Mouse (Mus musculus) adrenal gland (tissue): ENCODE measurements around the gene Rbm42.

Experiments
- intact Hi-C: fragments of 180-260 bp; cut with DNase I; formaldehyde crosslinking; loops from one replicate; pipeline ENCODE4 v1.15.1; 2025

Rbm42 gene

DNA sequence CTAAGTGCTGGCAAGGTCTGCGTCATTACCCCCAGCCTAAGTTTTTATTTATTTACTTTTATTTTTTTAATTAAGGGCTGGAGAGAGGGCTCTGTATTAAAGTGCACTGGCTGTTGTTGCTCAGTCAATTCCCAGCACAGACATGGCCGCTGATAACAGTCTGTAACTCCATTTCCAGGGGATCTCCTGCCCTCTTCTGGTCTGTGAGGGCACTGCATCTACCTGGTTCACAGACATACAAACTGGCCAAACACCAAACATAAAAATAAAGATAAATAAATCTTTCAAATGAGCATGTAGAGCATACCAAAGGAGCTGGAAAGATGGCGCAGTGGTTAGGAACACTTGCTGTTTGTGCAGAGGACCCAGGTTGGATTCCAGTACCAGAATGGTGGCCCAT lies 30.9 kb downstream of the Rbm42 start:
- intact Hi-C loops = no loop called here

GRCm38 (mm10) chr7:30618658-30619057 lies 31.5 kb downstream of the Rbm42 start:
- intact Hi-C loops = no loop called here

DNA sequence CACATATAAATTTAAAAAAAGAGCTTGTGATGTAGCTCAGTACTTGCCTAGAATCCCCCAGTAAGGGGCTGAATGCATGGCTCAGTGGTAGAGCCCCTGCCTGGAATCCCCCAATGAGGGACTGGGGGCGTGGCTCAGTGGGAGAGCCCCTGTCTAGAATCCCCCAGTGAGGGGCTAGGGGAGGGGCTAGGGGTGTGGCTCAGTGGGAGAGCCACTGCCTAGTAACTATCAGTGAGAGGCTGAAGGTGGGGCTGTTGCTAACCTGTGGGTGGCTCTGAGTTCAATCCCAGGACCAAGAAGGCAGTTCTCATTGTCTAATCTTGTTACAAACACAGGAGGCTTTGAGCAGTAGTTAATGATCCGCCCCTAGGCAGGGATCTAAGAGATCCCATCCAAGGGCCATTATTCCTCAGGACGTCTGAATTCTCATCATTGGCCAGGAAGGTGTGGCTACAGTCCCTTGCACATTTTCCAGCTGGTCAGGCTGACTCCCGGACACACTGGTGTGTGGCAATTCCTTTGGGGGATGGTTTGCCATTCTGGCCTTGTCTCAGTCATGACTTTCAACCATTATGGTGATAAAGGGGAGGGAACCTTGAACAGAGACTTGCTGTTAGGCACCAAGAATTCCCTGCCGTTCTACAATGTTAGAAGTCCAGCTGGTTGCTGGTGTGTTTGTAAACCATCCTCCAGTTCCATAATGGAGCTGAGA lies 34.9 kb downstream of the Rbm42 start:
- intact Hi-C loops = no loop called here

DNA sequence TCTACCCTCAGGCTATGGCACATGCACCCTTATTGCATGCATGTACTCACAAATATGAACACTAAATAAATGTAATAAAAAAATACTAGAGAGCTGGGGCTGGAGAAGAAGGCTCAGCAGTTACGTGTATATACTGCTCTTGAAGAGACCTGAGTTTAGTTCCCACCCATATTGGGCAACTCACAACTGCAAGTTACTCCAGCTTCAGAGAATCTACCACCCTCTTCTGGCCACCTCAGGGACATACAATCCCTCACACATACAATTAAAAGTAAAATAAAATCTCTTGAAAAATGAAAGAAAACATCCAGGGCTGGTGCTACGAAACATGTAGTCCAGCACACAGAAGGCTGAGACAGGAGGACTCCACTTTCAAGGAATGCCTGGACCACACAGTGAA lies 35.7 kb downstream of the Rbm42 start:
- intact Hi-C loops = no loop called here

DNA sequence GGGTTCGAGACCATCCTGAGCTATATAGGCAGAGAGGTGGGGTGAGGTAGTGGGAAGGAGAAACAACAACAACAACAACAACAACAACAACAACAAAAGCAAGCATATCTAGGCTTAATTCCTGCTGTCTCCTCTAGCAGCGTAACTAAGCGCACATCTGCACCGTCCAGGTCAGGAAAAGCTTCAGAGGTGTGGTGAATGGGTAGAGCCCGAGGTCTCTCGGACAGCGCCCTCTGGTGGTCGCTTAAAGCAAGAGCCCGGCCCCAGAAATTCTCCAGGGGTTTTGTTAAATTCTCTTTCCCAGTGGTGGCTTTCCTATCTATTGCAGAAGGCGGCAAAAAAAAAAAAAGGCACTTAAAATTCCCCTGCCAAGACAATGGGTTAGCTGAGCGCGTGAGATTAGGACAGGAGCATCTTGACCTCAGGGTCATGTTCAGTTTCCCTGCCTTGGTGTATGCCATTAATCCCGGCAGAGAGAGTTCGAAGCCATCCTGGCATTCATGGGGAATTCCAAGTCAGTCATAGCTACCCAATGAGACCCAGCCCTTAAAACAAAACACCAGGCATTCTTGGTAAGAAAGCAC lies 36.5 kb downstream of the Rbm42 start:
- intact Hi-C loops = loop anchor here (2.0 kb wide), 1 partner anchor 25 kb away; the partner anchor contains the start of gene Kmt2b

DNA sequence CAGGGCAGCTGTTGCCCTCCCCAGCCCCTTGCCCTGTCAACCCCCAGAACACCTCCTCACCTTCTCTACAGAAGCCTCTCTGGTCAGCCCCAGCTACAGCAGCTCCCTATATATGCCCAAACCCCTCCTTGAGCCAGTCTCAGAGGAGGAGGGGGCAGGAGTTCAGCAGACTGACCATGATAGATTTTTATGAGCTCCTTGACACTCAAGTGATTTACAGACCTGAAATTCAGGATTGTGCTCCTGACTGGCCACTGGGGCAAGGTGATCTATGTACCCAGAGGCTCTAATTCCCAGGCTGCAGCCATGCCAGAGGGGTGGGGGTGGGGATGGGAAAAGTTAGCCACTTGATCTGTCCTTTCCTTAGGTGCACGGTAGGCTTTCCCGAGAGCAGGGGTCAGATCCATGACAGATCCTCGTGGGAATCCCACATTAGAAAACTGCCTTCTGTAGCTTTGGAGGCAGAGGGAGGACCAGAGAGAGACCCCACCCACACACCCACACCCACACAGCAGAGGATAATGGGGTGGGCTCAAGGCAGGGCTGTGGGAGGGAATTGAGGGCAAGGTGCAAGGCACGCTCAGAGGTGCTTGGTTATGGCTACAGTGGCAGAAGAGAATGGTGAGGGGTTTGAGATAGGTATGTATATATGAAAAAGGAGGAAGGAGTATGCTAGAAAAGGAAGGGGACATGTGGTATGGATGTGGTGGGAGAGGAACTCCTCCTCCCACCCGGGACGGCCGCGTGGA lies 37.3 kb downstream of the Rbm42 start, which contains the start of gene Upk1a:
TSS of gene Upk1a (minus strand) at position 194 of the 749 bp plus-strand sequence.
- intact Hi-C loops = loop anchor here (2.0 kb wide), 1 partner anchor 24 kb away; the partner anchor contains the start of gene Kmt2b

DNA sequence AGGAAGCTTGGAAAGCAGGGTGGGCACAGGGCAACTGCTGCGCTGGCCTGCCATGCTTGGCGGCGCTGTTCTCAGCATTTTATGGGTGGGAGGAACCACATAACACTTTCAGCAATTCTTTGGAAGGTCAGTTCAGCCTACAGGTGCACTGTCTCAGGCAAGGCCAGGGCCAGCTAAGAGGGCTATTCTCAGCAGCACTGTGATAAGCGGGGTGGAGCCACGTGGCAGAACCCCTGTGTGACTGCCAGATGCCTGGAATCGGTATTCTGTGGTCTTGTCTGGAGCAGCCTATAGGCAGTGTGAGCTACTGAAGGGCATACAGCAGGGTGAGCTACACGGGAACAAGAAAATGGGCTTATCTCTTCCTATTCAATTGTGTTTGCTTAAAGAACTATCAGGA lies 40.1 kb downstream of the Rbm42 start:
- intact Hi-C loops = no loop called here

DNA sequence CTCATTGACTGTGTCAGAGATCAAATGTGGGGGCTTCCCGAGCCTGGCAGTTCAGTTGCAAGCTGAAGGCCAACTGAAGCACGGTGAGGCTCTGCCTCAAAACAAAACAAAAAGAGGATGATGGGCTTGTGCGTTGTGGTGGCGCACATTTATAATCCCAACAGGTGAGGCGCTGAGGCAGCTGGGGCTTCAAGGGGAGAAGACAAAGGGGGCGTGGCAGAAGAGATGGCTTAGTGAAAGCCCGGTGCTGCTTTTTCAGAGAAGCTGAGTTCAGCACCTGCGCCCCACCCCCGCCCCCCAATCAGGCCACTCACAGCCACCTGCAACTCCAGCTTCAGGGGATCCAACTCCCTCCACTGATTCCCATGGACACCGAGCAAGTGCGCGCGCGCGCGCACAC lies 41.6 kb downstream of the Rbm42 start:
- intact Hi-C loops = no loop called here

GRCm38 (mm10) chr7:30607706-30608309 lies 42.3 kb downstream of the Rbm42 start:
- intact Hi-C loops = no loop called here

- intact Hi-C loops = no loop called here
Measured at GRCm38 (mm10) chr7:30604944-30605343, 45.2 kb downstream of the Rbm42 start.

DNA sequence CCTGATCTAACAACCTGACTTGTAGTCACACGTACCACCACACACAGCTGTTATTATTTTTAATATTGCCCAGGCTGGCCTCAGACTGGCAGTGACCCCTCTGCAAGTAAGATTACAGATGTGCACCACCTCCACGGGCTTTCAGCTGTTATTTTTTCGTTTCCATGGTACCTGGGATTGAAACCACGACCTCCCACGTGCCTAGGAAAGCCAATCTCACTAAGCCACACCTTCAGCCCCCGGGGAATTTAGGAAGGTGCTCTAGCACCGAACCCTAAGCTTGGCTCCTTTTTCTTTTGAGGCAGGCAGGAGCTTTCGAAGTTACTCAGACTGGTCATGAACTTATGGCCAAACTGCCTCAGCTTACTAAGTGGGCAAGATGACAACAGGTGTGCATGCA lies 45.7 kb downstream of the Rbm42 start:
- intact Hi-C loops = no loop called here

DNA sequence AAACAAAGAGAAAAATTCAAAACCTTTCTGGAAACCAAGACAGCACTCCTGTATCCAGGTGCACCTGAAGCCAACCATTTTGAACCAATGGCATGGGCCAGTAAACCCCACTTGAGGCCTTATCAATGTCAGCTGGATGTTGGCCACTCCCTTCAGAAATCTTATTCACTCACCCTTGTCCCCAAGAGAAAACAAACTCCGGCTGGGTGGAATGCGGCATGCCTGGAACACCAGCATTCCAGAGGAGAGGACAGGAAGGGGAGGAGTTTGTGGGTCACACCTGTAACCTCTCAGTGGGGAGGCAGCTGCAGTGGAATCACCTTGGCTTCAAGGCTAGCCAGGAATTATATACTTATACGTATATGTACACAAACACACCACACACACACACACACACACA lies 47.5 kb downstream of the Rbm42 start:
- intact Hi-C loops = no loop called here

DNA sequence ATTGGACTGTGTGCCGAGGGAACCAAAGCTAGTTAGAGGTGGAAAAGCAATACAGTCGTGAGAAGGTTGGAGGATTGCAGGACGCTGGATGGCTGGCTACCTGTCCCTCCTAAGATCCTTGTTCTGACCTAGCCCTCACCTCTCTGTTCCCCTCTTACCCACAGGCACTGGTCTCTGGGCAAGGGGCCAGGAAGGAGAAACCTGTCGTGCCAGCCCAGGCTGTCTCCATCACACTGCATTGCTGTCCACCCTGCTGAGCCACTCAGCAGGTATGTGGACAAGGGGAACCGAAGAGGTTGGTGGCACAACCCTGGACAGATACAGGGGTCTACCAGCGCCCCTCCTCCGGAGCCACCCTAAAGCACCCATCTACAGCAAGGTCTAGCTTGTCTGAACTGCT lies 49.5 kb downstream of the Rbm42 start:
- intact Hi-C loops = no loop called here

DNA sequence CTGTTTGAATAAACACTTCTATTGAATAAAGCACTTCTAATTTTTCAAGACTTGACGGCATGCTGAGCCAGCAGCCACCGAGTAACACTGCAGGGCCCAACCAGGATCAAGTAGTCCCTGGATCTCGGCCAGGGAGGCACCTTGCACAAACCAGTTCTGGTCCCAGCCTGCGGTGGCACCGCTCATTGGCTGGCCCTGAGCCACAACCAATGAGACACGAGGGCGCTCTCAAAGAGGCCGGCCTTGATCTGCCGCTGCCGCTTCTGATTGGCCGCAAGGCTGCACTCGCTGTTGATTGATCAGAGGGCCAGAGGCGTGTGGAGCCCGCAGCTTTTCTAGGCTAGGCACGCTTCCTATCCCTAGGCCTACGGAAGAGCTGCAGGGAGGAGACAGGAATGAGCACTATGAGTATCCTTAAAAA lies 50.2 kb downstream of the Rbm42 start:
- intact Hi-C loops = no loop called here

GRCm38 (mm10) chr7:30598786-30599185 lies 51.3 kb downstream of the Rbm42 start, which contains the start of gene Zbtb32:
Gene Zbtb32 (minus strand): TSS chr7:30598909.
- intact Hi-C loops = no loop called here

GRCm38 (mm10) chr7:30596811-30597210 lies 53.3 kb downstream of the Rbm42 start:
- intact Hi-C loops = no loop called here

DNA sequence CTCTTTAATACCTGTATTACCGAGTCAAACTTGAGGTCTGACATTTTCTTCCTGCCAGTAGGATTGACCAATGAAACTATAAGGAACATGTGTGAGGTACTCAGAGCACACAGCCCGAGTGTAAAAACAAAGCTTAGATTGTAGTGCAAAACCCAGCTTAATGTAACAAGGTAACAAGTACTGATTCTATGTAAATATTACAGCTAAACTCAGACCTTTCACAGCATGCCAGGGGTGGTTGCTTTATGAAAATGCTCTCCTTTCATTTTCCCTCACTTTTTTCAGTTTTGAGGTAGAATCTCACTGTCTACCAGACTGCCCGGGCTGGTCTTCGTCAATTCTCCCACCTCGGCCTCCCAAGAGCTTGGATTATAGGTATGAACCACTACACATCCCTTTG lies 54.0 kb downstream of the Rbm42 start:
- intact Hi-C loops = no loop called here

DNA sequence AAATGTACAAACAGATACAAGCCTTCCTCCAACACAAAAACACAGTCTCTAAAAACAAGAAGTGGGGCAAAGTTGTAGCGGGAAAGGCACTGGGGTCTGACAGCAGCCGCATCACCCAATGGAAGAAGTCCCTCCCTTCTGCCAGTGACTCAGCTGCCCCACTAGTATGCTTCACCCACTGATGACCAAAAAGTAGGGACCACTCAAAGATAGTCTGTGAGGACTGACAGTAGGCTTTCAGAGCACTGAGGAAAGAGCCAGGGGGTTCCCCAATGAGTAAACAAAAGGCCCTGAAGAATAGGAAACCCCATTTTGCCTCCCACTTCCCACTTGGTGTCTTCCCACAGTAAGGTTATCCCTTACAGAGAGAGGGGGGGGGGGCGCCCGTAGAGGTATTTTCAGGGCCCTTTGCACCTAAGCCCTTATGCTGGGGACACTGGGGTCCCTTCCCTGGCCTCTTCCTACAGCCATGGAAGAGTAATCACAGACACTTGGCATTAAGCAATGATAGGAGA lies 55.5 kb downstream of the Rbm42 start:
- intact Hi-C loops = no loop called here

DNA sequence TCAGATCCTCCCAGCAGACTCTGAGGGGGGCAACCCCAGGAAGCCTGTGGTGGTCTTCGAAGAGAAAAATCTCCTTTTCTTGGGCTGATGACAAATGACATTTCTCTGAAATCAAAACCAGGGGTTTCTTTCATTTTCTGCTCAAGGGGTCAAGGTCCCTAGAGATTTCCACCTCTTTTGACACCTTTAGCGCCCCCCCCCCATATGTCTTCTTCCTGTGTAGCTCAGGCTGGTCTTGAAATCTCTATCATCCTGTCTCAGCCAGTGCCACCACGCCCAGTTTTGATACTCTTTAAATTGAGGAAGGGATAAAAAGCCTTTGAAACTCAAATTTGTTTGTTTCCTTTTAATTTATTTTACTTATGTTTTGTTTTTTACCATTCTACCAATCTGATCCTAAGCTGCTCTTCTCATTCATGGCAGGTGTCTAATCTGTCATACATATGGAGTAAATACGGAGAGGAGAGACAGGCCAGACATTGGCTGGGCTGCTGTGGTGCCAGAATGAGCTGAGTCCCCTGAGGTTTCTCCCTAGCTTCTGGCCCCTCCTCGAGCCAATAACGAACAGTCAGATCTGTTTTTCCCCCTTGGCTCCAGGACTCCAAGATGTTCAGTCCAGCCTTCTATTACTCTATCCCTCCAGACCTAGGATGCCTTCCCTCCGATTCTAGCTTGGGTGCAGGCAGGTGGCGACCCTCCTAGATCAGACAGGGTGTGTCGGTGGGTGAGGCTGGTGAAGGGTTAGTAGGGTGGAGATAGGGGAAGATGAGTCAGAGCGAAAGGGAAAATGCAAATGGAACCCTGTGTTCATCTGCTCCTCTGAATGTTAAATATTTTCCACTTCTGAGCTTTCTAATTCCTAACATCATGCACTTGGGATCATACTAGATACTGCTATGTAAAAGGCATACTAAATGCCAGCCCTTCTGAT lies 56.3 kb downstream of the Rbm42 start:
- intact Hi-C loops = no loop called here

DNA sequence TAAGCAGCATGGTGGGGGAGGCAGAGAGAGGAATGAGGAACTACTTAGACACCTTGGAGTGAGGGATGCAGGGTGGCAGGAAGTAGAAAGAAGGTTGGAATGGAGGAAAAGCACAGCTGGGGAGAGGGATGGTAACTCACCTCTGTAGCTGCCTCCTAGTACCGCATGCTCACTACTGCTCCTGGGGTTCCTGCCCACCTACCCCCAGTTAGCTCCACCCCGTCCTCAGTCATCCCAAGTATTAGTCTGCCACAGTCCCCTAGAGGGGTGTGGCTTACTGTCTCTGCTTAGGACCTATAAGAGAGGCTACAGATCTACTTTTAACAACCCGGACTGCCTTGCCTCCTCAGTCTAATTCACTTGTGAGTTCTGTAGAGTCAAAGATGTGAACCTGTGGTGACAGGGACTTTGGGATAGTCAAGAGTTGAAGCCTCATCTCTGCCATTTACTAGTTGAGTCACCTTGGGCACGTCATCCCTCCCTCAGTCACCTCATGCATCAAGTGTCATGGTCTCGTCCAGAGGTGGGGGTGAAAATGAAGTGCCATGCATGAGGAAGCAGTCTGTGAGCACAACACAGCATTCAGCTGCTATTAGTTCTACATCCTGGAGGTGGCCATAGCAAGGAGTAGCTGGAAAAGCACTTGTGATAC lies 57.2 kb downstream of the Rbm42 start:
- intact Hi-C loops = no loop called here
